Mouse (Mus musculus) cerebellum, adult 2 months (tissue): ENCODE measurements at regions not wholly inside any gene's neighbourhood (a gene's known extent, or its start where the extent isn't known, plus 50 kb on each side); places are given as distances from the start of the nearest gene placed in this dataset.
"Not testable (repeated sequence)": the region's sequence is repeated elsewhere in the genome, so short reads cannot be mapped to it uniquely, and the experiment has no call there.

Source experiments
- DNase-seq, 2 experiments: peaks; one replicate each; pipeline ENCODE4 v3.0.0; 2021
- H3K27ac ChIP-seq: fragments of 200-500 bp; 2 replicates; pipeline ENCODE4 v1.5.1; 2012; ENCODE audit warnings: low read length, control low read depth, inconsistent platforms; ENCODE audit not compliant: insufficient read depth
- H3K27me3 ChIP-seq: fragments of 200-500 bp; 2 replicates; pipeline ENCODE4 v1.6.1; 2012; ENCODE audit warnings: inconsistent platforms, mild to moderate bottlenecking, low read length, moderate library complexity; ENCODE audit not compliant: control insufficient read depth, insufficient read depth
- H3K4me1 ChIP-seq: fragments of 200-500 bp; 2 replicates; pipeline ENCODE4 v1.6.1; 2011; ENCODE audit warnings: low read length; ENCODE audit not compliant: control insufficient read depth, insufficient read depth
- H3K4me3 ChIP-seq: fragments of 200-500 bp; replicated peaks from 2 replicates; pipeline ENCODE3; 2011; ENCODE audit warnings: mild to moderate bottlenecking, low read depth, low read length, control low read depth; ENCODE audit not compliant: insufficient read depth
- WGBS: fragments of 180-500 bp; shearing (Covaris S2); methylation state at CpG from one replicate; pipeline ENCODE4 v1.1.7; 2018; 5-methylcytosine and 5-hydroxymethylcytosine counted together

- not testable (repeated sequence) for H3K27ac ChIP-seq, H3K4me1 ChIP-seq, H3K4me3 ChIP-seq, H3K27me3 ChIP-seq
- WGBS: 3% methylated on average over 38 of the region's 49 CpGs
- peak; percentile 5 to 29 for DNase-seq
Observed at GRCm38 (mm10) chr4:145774241-145774761, 94.3 kb upstream of the Zfp986 start.

DNA sequence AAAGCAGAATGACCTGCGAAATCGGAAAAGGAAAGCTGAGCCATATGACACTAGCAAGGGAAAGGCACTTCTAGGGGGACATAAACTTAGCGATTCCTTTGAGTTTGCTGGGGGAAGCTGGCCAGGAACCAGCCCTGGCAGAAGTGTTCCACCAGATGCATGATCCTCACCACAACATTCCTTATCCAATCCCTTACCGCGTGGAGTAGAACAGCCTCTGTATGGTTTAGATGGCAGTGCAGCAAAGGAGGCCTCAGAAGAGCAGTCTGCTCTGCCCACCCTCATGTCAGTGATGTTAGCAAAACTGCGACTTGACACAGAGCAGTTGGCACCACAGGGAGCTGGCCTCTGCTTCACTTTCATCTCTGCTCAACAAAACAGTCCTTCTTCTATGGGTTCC, 93.7 kb upstream of the Zfp986 start:
- not testable (repeated sequence) for DNase-seq
- 16% methylated on average over 3 of the region's 6 CpGs for WGBS

DNA sequence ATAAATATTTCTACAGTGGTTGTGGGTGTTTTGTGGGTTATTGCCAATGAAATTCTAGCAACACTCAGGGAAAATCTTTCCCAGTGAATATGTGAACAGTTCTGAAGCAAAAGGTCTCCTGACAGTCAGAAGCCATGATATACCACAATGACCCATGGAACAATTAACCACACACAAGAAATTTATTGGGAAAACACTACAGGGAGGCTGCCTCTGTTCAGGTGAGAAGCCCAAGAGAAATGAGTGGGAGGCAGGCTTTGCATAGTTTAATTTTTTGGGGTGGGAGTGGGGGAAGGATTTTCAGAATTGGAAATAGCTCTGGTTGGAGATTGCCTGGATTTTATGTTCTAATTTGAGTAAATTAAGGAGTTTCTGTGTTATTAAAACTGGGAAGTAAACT, 92.1 kb upstream of the Zfp986 start:
- not testable (repeated sequence) for H3K4me3 ChIP-seq, H3K4me1 ChIP-seq, DNase-seq, H3K27ac ChIP-seq, H3K27me3 ChIP-seq

More for the DNA sequence above, 93.7 kb upstream of the Zfp986 start:
- not testable (repeated sequence) for H3K27ac ChIP-seq, H3K4me3 ChIP-seq, H3K27me3 ChIP-seq, H3K4me1 ChIP-seq

DNA sequence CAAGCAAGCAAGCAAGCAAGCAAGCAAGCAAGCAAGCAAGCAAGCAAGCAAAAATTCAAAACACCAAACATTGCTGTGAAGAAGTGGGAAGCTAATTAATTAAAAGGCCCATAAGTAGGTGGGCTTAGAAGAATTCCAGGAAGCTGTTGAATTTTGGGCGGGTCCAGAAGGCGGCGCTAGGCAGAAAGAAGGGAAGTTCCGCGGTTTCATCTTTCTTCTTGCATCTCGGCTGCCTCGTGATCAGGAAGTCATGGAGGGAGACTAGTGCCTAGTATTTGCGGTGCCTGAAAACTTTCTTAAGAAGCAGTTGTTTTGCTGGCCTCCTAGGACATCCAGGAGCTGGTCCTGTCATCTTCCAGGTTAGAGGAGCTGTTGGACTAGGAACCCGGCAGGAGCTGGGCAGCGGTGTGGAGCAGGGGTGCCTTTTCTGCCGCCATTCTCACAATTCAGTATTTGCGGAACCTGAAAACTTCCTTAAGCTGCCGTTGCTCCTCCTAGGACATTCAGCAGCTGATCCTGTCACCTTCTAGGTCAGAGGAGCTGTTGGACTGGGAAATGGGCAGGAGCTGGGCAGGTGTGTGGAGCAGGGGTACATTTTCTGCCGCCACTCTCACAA, 87.2 kb upstream of the Zfp986 start:
- no CpG with 5 or more reads among the region's 14 CpGs for WGBS

DNA sequence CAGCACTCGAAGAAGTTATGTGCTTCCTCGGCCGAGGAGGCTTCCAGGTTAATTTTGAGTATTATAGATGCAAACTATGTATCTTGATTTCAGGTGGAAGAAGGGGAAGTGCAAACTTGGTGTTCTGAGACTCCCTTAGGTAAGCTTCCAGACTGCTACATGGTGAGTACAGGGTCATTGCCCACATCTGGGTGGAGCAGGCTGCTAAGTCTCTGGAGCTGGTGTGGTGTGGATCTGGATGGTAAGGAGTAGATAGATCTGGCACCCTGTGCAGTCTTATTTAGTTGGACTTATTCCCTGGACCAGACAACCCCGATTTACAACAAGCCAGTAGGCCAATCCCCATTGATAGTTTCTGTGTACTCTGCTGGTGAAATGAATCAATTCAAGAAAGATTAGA, 53.9 kb upstream of the Zfp986 start:
- H3K4me1 ChIP-seq, H3K27ac ChIP-seq, H3K27me3 ChIP-seq, DNase-seq, H3K4me3 ChIP-seq: not testable (repeated sequence)
- no CpG with 5 or more reads among the region's 4 CpGs for WGBS

More for the DNA sequence above, 87.2 kb upstream of the Zfp986 start:
- not testable (repeated sequence) for H3K4me3 ChIP-seq, H3K27ac ChIP-seq, H3K27me3 ChIP-seq, H3K4me1 ChIP-seq, DNase-seq
